Mouse (Mus musculus): Measurements from ENCODE around the gene Arpp21.

Arpp21 gene

GRCm38 (mm10) chr9:112177569-112177968 lies 58.2 kb downstream of the Arpp21 start:
- DNase-seq (ENCODE audit: low spot score), result no peak

GRCm38 (mm10) chr9:112176317-112176716 lies 59.4 kb downstream of the Arpp21 start:
- no peak for DNase-seq (ENCODE audit: low spot score)

- peak; percentile 41 for DNase-seq (ENCODE audit: low spot score)
Measured at GRCm38 (mm10) chr9:112174407-112175357, 61.1 kb downstream of the Arpp21 start.

GRCm38 (mm10) chr9:112173778-112174177 lies 62.0 kb downstream of the Arpp21 start:
- no peak for DNase-seq (ENCODE audit: low spot score)

GRCm38 (mm10) chr9:112164677-112165076 lies 71.1 kb downstream of the Arpp21 start:
- no peak for DNase-seq (ENCODE audit: low spot score)

GRCm38 (mm10) chr9:112160981-112161380 lies 74.8 kb downstream of the Arpp21 start:
- no peak for DNase-seq (ENCODE audit: low spot score)

- DNase-seq (ENCODE audit: low spot score), result no peak
Measured at GRCm38 (mm10) chr9:112153972-112154371, 81.8 kb downstream of the Arpp21 start.

GRCm38 (mm10) chr9:112152762-112153161 lies 83.0 kb downstream of the Arpp21 start:
- no peak for DNase-seq (ENCODE audit: low spot score)

- no peak for DNase-seq (ENCODE audit: low spot score)
Measured at GRCm38 (mm10) chr9:112151177-112151576, 84.6 kb downstream of the Arpp21 start.

- no peak for DNase-seq (ENCODE audit: low spot score)
Measured at GRCm38 (mm10) chr9:112140658-112141057, 95.1 kb downstream of the Arpp21 start.

- DNase-seq (ENCODE audit: low spot score), result no peak
Measured at GRCm38 (mm10) chr9:112137820-112138219, 97.9 kb downstream of the Arpp21 start.

GRCm38 (mm10) chr9:112130812-112131211 lies 104.9 kb downstream of the Arpp21 start:
- peak; percentile 48 for DNase-seq (ENCODE audit: low spot score)

- DNase-seq (ENCODE audit: low spot score), result no peak
Measured at GRCm38 (mm10) chr9:112124667-112125066, 111.1 kb downstream of the Arpp21 start.

- no peak for DNase-seq (ENCODE audit: low spot score)
Measured at GRCm38 (mm10) chr9:112124184-112124583, 111.6 kb downstream of the Arpp21 start.

GRCm38 (mm10) chr9:112123421-112123828 lies 112.3 kb downstream of the Arpp21 start:
- DNase-seq (ENCODE audit: low spot score), result no peak

GRCm38 (mm10) chr9:112119535-112119934 lies 116.2 kb downstream of the Arpp21 start:
- no peak for DNase-seq (ENCODE audit: low spot score)

- no peak for DNase-seq (ENCODE audit: low spot score)
Measured at GRCm38 (mm10) chr9:112119106-112119433, 116.7 kb downstream of the Arpp21 start.

- peak; percentile 55 for DNase-seq (ENCODE audit: low spot score)
Measured at GRCm38 (mm10) chr9:112118411-112119105, 117.2 kb downstream of the Arpp21 start.

GRCm38 (mm10) chr9:112117632-112118410 lies 117.9 kb downstream of the Arpp21 start:
- DNase-seq (ENCODE audit: low spot score), result peak; percentile 34

GRCm38 (mm10) chr9:112111610-112112009 lies 124.1 kb downstream of the Arpp21 start:
- no peak for DNase-seq (ENCODE audit: low spot score)

GRCm38 (mm10) chr9:112102852-112103192 lies 132.9 kb downstream of the Arpp21 start:
- DNase-seq (ENCODE audit: low spot score), result no peak

GRCm38 (mm10) chr9:112102155-112102851 lies 133.4 kb downstream of the Arpp21 start:
- DNase-seq (ENCODE audit: low spot score), result peak; percentile 25
